Mouse (Mus musculus) embryonic fibroblast, embryonic 13.5 days (primary cell): ENCODE results near the gene Ubr7.

Experiments used
- CTCF ChIP-seq: IDR thresholded peaks from 2 replicates; pipeline ENCODE4 v1.5.1; 2011; ENCODE audit warnings: mild to moderate bottlenecking, control low read depth, low read length, moderate library complexity, borderline replicate concordance; ENCODE audit not compliant: insufficient read depth
- POLR2A ChIP-seq: IDR thresholded peaks from 2 replicates; pipeline ENCODE4 v1.6.1; 2011; ENCODE audit warnings: low read depth, mild to moderate bottlenecking, control low read depth, low read length, moderate library complexity

- no peak for TF ChIP-seq POLR2A
- no peak for TF ChIP-seq CTCF
These were observed 17.5 kb upstream of the Ubr7 start for GRCm38 (mm10) chr12:102740285-102740684.
